Mouse (Mus musculus) cerebellum, postnatal 4 days (tissue): ENCODE results near the gene Cd52.

Experiments
- DNase-seq, 2 experiments: peaks; one replicate each; pipeline ENCODE4 v3.0.0; 2022; ENCODE audit warnings: low spot score in 2 of 2, mixed read lengths in 1 of 2

The Cd52 gene

DNA sequence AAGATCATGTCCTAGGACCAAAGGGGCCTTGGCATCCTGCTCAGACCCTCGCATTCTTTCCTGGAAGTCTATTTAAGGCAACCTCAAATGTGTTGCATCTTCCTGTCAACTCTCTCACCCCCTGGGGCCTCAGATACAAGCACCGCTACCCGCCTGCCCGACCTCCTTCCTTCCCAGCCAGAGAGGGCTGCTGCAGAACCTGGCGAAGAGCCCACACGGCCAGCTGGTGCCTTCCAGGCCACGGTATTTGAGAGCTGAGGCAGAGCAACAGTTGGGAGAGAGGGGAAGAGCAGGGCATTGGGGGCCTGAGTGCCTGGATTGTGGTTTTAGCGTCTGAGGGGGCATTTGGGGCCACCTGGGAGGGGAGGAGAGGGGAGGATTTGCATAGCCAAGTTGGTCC, 42.3 kb downstream of the Cd52 start:
- peak; percentile 37 to 71 for DNase-seq

DNA sequence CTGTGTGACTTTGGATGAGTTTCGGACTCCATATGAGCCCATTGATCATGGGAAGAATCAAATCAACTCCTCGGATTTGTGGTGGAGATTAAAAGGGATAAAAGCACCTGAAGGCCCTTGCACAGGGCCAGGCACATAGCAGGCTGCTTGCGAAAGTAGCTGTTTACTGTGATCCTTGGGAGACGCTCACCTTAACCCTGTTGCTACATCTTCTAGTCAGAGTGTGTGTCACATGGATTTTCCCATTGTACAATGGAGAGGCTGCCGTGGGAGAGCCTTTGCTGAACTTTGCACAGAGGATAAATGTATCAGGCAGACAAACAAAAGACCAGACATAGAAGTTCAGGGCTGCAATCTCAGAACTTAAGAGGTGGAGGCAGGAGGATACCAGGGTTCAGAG, 43.0 kb downstream of the Cd52 start:
- DNase-seq: no peak

DNA sequence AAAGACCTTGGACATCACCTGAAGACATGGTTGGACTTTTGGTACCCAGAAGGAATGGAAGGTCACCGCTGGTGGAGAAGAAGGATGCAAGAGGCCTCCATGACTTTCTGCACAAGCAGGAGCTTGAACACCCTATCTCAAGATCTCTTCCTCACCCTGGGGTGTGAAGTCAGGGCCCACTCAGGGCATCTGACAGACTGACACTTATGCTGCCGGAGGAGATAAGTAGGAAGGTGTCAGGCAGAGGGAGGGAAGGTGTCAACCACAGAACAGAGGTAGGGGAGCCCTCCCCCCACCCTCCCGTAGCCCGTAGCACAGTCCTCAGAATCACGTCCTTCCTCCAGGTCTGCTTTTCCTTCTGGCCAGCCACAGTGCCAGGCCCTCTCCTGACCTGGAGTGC, 47.2 kb downstream of the Cd52 start:
- DNase-seq: no peak

DNA sequence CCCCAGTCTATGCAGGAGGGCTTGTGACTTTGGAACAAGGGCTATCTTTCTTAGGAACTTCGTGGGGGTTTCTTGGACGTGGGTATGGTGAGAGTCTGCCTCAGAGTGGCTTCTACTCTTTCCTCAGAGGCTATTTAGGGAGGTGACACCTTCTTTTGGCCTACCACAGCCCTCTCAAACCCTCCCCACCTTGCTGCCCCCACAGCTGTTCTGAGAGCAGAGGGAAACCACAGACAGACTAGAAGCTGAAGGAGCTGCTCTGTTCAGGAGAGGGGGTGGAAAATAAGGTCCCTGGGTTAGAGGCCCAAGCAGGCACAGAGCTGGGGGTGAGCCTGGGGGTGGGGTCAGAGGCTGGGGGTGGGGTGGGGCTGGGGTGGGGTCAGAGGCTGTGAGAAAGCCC, 51.8 kb downstream of the Cd52 start:
- DNase-seq: no peak

DNA sequence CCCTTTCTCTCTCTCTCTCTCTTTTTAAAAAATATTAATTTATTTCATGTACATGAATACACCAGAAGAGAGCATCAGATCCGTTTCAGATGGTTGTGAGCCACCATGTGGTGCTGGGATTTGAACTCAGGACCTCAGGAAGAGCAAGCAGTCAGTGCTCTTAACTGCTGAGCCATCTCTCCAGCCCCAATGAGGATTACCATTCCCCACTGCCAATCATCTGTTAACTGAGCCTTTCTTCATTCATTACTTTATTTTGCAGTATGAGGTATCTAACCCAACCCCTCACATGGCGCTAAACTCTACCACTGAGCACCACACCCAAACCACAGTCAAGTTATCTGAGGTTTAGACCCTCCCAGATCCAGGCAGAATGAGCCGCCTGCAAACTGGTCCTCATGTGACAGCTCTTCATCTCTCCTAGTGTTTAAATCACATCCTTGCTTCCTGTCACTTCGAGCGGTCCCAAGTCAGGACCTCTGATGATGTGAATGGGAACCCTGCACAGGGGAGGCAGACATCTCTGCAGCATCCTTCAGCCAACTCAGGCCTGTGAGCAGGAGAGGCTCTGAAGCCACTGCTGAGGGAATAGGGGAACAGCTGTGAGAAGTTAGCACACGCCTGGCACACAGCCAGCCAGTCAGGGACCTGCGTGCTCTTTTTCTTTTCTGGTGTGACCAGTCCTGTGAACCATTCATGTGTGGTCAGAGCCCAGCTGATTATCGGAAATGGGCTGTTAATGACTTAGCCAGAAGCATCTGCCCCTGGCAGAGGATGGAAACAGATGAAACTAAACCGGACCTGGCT, 53.4 kb downstream of the Cd52 start:
- DNase-seq: no peak

DNA sequence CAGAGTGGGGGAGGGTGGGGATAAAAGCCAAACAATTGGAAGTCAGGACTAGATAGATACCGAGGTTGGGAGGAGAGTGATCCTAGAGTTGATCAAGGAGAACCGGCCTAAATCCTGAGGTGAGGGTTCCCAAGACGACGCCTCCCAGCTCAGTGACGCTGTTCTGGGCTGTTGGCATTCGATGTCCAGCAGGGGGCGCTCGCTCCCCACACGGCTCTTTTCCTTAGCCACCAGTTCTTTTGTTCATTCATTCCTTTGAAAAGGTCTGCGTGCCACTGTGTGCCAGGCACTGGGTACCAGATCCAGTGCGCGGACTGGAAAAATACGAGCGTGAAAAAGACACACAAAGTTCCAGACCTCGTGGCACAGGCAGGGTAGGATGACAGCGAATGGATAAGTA, 58.9 kb downstream of the Cd52 start:
- peak; percentile 66 to 81 for DNase-seq
